Mouse (Mus musculus): Measurements from ENCODE around the gene Haghl.
"Not testable (repeated sequence)": the region's sequence is repeated elsewhere in the genome, so short reads cannot be mapped to it uniquely, and the experiment has no call there.

The Haghl gene

GRCm38 (mm10) chr17:25818851-25819780 lies 33.6 kb upstream of the Haghl start:
- no peak for DNase-seq (ENCODE audit: low spot score)

GRCm38 (mm10) chr17:25817662-25818061 lies 32.2 kb upstream of the Haghl start:
- no peak for DNase-seq (ENCODE audit: low spot score)

GRCm38 (mm10) chr17:25813471-25813870 lies 28.0 kb upstream of the Haghl start:
- DNase-seq (ENCODE audit: low spot score) = no peak

- DNase-seq (ENCODE audit: low spot score) = no peak
Observed at GRCm38 (mm10) chr17:25810890-25811289, 25.4 kb upstream of the Haghl start.

GRCm38 (mm10) chr17:25809606-25810340 lies 24.3 kb upstream of the Haghl start:
- no peak for DNase-seq (ENCODE audit: low spot score)

- DNase-seq (ENCODE audit: low spot score) = no peak
Observed at GRCm38 (mm10) chr17:25808789-25809605, 23.5 kb upstream of the Haghl start, which contains the start of gene Fbxl16. Gene Fbxl16 (plus strand): TSS chr17:25809085.

- no peak for DNase-seq (ENCODE audit: low spot score)
Observed at GRCm38 (mm10) chr17:25808028-25808427, 22.6 kb upstream of the Haghl start.

- not testable (repeated sequence) for DNase-seq (ENCODE audit: low spot score)
Observed at GRCm38 (mm10) chr17:25807452-25807851, 22.0 kb upstream of the Haghl start.

- no peak for DNase-seq (ENCODE audit: low spot score)
Observed at GRCm38 (mm10) chr17:25806507-25806906, 21.0 kb upstream of the Haghl start.

GRCm38 (mm10) chr17:25802825-25803517 lies 17.5 kb upstream of the Haghl start:
- DNase-seq (ENCODE audit: low spot score) = no peak

GRCm38 (mm10) chr17:25801029-25801428 lies 15.6 kb upstream of the Haghl start:
- peak; percentile 50 for DNase-seq (ENCODE audit: low spot score)

- DNase-seq (ENCODE audit: low spot score) = peak; percentile 75
Observed at GRCm38 (mm10) chr17:25796951-25797369, 11.5 kb upstream of the Haghl start, which contains the start of gene Metrn. Gene Metrn (minus strand): TSS chr17:25797136.

GRCm38 (mm10) chr17:25796211-25796771 lies 10.8 kb upstream of the Haghl start:
- DNase-seq (ENCODE audit: low spot score) = no peak

GRCm38 (mm10) chr17:25795609-25796092 lies 10.2 kb upstream of the Haghl start, which contains the start of gene AC134908.4:
Gene AC134908.4 (minus strand): TSS chr17:25795659.
- no peak for DNase-seq (ENCODE audit: low spot score)

GRCm38 (mm10) chr17:25794998-25795397 lies 9.5 kb upstream of the Haghl start:
- DNase-seq (ENCODE audit: low spot score) = no peak

- no peak for DNase-seq (ENCODE audit: low spot score)
Observed at GRCm38 (mm10) chr17:25794197-25794596, 8.7 kb upstream of the Haghl start.

GRCm38 (mm10) chr17:25792615-25793014 lies 7.1 kb upstream of the Haghl start, which contains the start of gene Fam173a:
Gene Fam173a (minus strand): TSS chr17:25792901.
- peak; percentile 54 for DNase-seq (ENCODE audit: low spot score)

- DNase-seq (ENCODE audit: low spot score) = peak; percentile 78
Observed at GRCm38 (mm10) chr17:25791843-25792527, 6.5 kb upstream of the Haghl start.

GRCm38 (mm10) chr17:25791320-25791842 lies 5.9 kb upstream of the Haghl start:
- no peak for DNase-seq (ENCODE audit: low spot score)

All from spleen, adult 12 weeks (tissue).